Mouse (Mus musculus) small intestine, adult 2 months (tissue): ENCODE results near the gene Adamts20. TPM values are rescaled to one million over a fixed set of nuclear protein-coding genes. Genes with fewer than 3 reads are reported as not detected.

Experiments used
- H3K27ac ChIP-seq: fragments of 200-500 bp; 2 replicates; pipeline ENCODE4 v1.5.1; 2012; ENCODE audit warnings: low read depth, low read length, control low read depth, inconsistent platforms; ENCODE audit not compliant: insufficient read depth
- H3K27me3 ChIP-seq: fragments of 200-500 bp; 2 replicates; pipeline ENCODE4 v1.6.1; 2012; ENCODE audit warnings: mild to moderate bottlenecking, moderate library complexity, low read length, inconsistent platforms; ENCODE audit not compliant: control insufficient read depth, insufficient read depth
- H3K36me3 ChIP-seq: fragments of 200-500 bp; 2 replicates; pipeline ENCODE4 v1.6.1; 2012; ENCODE audit warnings: mild to moderate bottlenecking, low read length, control low read depth, inconsistent platforms; ENCODE audit not compliant: control insufficient read depth, insufficient read depth
- H3K4me1 ChIP-seq: fragments of 200-500 bp; 2 replicates; pipeline ENCODE4 v1.6.1; 2012; ENCODE audit warnings: low read length, inconsistent platforms, mixed read lengths; ENCODE audit not compliant: control insufficient read depth, insufficient read depth, insufficient read length
- H3K4me3 ChIP-seq: fragments of 200-500 bp; 2 replicates; pipeline ENCODE4 v1.5.1; 2012; ENCODE audit warnings: low read depth, mild to moderate bottlenecking, control low read depth, inconsistent platforms, low read length, moderate library complexity
- CTCF ChIP-seq: fragments of 200-500 bp; IDR thresholded peaks from 2 replicates; pipeline ENCODE4 v1.5.1; 2012; ENCODE audit warnings: low read depth, mild to moderate bottlenecking, control low read depth, inconsistent platforms, low read length, moderate library complexity, mixed read lengths; ENCODE audit not compliant: insufficient replicate concordance, insufficient read length; ENCODE audit errors: extremely low read depth
- POLR2A ChIP-seq: fragments of 200-500 bp; IDR thresholded peaks from 2 replicates; pipeline ENCODE4 v1.6.1; 2012; ENCODE audit warnings: low read depth, mild to moderate bottlenecking, control low read depth, inconsistent platforms, low read length, moderate library complexity
- WGBS: fragments of 180-500 bp; shearing (Covaris S2); methylation state at CpG from one replicate; pipeline ENCODE4 v1.1.7; 2018; 5-methylcytosine and 5-hydroxymethylcytosine counted together
- polyA plus RNA-seq: library from polyadenylated mRNA; depleted of rRNA; stranded (reverse); fragments of >200 nt; gene quantifications from 2 replicates; pipeline ENCODE4 v1.2.3, GENCODE M21; 2012

Adamts20 gene
- polyA plus RNA-seq, 1 experiment, result not detected

DNA sequence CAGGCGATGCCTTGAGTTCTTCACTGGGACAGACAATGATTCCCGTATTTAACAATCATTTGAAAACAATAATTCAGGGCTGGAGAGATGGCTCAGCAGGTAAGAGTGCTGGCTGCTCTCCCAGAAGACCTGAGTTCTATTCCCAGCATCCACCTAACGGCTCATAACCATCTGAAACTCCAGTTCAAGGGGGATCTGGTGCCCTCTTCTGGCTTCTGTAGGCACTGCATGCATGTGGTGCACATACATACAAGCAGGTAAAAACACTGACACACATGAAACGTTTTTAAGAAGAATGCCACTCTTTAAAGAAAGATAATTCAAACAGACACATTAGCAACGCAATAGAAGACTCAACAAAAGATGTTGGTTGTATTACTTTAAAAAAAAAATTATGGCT is 120.9 kb downstream of the Adamts20 start:
- 87% methylated on average over 5 of the region's 5 CpGs for WGBS
- Histone ChIP-seq H3K27ac (no peak overlapping the region), H3K4me3 (no peak overlapping the region), H3K36me3 (no peaks in the 10 kb centered on the region), H3K27me3 (no peaks in the 10 kb centered on the region), H3K4me1 (no peaks in the 10 kb centered on the region)
- no peak for TF ChIP-seq CTCF
- TF ChIP-seq POLR2A, result no peak

DNA sequence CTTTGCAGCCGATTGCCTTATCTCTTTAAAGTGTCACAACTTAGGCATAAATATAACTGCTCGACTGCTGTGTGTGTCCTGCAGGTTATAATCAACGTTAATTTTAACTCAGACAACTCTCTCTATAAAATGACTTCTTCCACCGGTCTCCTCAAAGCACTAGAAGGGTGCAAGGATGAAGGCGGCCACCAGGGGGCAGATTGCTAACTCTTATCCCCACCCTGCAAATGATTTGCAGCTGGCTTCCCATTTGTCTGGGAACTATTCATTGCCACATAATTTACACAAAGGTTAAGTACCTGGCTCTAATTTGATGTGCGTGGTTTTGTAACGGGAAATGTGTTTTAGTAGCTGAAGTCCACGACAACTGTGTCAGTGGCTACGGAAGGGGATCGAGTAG is 122.9 kb downstream of the Adamts20 start:
- peak; percentile 67; the same call in 1 of the 2 replicates for TF ChIP-seq CTCF
- no peak for TF ChIP-seq POLR2A
- H3K27ac ChIP-seq, result no peak overlapping the region
- 62% methylated on average over 10 of the region's 10 CpGs for WGBS
- H3K27me3 ChIP-seq, result no peaks in the 10 kb centered on the region
- H3K4me3 ChIP-seq, result no peak overlapping the region
- no peaks in the 10 kb centered on the region for H3K4me1 ChIP-seq
- no peaks in the 10 kb centered on the region for H3K36me3 ChIP-seq

DNA sequence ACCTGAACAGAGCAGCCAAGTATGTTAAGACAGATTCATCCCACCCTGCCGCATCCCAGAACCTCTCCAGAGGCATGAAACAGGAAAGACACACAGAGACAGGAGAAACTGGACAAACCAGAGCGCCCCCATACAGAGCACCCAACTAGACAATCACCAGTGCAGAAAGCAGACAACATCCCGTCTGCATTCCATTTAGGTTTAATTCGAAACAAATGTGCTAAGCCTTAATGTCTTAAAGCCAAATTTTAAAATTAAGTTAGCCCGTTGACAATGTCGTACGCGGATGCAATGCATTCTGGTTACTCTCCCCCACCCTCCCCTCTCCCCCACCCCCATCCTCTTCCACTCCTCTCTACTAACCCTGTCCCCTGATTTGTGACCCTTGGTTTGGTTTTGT is 126.2 kb downstream of the Adamts20 start:
- 94% methylated on average over 8 of the region's 8 CpGs for WGBS
- TF ChIP-seq CTCF (no peak), POLR2A (no peak)
- Histone ChIP-seq H3K36me3 (no peaks in the 10 kb centered on the region), H3K4me1 (no peaks in the 10 kb centered on the region), H3K27ac (no peak overlapping the region), H3K27me3 (no peaks in the 10 kb centered on the region), H3K4me3 (no peak overlapping the region)

DNA sequence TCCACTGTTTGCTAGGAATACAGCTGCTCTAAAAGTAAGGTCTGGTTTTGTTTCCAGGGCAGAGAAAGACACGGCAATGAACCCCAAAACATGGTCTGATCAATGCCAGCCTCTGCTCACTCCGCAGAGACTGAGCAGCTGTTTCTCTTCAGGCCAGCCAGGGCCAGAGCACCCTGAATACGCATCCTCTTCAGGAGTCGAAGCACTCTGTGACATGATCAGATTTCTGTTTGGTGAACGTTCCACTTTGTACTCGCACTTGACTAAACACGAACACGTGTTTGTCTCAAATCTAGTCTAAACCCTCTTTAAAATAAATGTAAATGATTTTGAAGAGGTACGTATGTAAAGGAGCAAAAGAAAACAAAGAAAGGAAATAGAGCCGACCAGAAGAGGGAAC is 130.6 kb downstream of the Adamts20 start:
- TF ChIP-seq CTCF, result no peak
- no peak for TF ChIP-seq POLR2A
- no peak overlapping the region for H3K4me3 ChIP-seq
- 76% methylated on average over 10 of the region's 10 CpGs for WGBS
- no peaks in the 10 kb centered on the region for H3K36me3 ChIP-seq
- no peaks in the 10 kb centered on the region for H3K27me3 ChIP-seq
- H3K4me1 ChIP-seq, result no peaks in the 10 kb centered on the region
- H3K27ac ChIP-seq, result no peak overlapping the region

DNA sequence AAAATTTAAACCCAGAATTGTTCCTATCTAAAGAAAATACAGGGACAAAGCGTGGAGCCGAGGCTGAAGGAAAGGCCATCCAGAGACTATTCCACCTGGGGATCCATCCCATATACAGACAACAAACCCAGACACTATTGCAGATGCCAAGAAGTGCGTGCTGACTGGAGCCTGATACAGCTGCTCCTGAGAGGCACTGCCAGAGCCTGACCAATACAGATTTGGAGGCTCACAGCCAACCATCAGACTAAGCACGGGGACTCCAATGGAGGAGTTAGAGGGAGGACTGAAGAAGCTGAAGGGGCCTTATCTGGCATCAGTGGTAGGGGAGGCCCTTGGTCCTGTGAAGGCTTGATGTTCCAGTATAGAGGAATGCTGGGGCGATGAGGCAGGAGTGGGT is 138.6 kb downstream of the Adamts20 start:
- TF ChIP-seq CTCF, result no peak
- no peak for TF ChIP-seq POLR2A
- Histone ChIP-seq H3K4me1 (no peaks in the 10 kb centered on the region), H3K27ac (no peak overlapping the region), H3K36me3 (no peaks in the 10 kb centered on the region), H3K27me3 (no peaks in the 10 kb centered on the region), H3K4me3 (no peak overlapping the region)
- 87% methylated on average over 5 of the region's 5 CpGs for WGBS

DNA sequence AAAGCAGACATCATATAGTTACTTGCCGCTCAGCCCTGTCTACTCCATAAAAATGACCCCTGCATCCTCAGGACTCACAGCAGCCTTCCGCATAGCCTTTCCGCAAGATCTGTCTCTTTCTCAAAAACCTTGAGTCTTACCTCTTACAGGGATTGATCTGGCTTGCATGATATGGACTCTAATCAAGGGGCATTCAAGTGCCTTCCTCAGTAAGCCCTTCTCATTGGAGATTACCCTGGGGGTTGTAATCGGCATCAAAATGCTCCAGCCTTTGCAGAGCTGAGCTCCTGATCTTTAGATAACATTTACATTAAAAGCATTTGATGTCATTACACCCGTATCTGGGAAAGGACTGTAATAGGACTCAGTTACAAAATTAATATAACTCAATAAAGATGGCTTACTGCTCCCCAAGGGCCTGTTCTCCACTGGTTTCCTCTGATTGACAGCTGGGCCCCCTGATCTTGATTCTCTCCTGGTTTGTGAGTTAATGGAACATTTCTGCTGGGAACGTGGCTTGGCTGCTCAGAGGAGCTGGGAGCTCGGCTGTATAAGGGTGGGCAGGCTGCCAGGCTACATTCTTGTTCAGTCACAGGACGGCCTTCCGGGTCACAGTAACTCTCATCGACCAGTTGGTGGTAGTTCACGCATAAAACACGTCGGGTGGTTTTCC is 139.6 kb downstream of the Adamts20 start:
- Histone ChIP-seq H3K27ac (no peak overlapping the region), H3K27me3 (no peaks in the 10 kb centered on the region), H3K36me3 (no peaks in the 10 kb centered on the region), H3K4me1 (no peaks in the 10 kb centered on the region), H3K4me3 (no peak overlapping the region)
- TF ChIP-seq POLR2A (no peak), CTCF (no peak)
- 63% methylated on average over 13 of the region's 13 CpGs for WGBS

DNA sequence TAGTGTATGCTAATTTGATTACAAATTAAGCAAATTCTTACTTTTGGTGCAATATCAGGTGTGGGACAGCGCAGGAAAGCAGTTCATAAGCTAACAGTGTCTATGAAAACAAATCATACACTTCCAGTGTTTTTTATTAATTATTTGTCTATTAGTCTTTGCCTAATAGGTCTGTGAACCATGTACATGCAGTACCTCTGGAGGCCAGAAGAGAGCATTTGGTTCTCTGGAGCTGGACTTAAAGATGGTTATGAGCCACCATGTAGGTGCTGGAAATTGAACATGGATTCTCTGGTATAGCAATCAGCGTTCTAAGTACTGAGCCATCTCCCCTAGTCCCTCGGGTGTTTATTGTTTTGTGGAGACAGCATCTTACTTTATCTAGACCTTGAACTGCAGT is 149.0 kb downstream of the Adamts20 start:
- TF ChIP-seq CTCF, result no peak
- no peak for TF ChIP-seq POLR2A
- Histone ChIP-seq H3K4me1 (no peaks in the 10 kb centered on the region), H3K27ac (no peak overlapping the region), H3K36me3 (no peaks in the 10 kb centered on the region), H3K27me3 (no peaks in the 10 kb centered on the region), H3K4me3 (no peak overlapping the region)
- WGBS, result 89% methylated on average over 3 of the region's 3 CpGs

DNA sequence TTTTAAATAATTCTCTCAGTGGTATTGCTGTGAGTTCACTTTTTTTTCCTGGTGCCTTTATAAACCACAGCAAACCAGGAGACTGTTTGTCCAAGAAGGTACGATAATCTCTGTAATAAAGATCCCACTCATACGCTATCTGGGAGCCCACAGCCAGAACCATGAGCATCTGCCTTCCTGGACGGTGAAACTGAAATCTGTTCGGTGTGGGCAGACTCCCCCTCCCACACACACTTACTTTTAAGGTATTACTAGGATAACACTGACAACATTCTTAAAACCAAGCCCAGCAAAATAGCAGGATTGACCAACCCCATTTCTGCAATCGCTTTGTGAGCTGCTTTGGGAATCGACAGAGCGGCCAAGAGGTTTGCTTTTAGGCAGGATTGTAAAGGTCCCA is 155.5 kb downstream of the Adamts20 start:
- Histone ChIP-seq H3K36me3 (no peaks in the 10 kb centered on the region), H3K4me1 (no peaks in the 10 kb centered on the region), H3K4me3 (no peak overlapping the region), H3K27ac (no peak overlapping the region), H3K27me3 (no peaks in the 10 kb centered on the region)
- 78% methylated on average over 7 of the region's 7 CpGs for WGBS
- TF ChIP-seq CTCF (no peak), POLR2A (no peak)
